Mouse (Mus musculus) heart, postnatal 0 days (tissue): ENCODE results near the gene Mipep.

Experiments
- CTCF ChIP-seq: IDR thresholded peaks from 2 replicates; pipeline ENCODE4 v1.5.1; 2016; ENCODE audit warnings: antibody characterized with exemption, control low read depth, low read depth
- EP300 ChIP-seq: IDR thresholded peaks from 2 replicates; pipeline ENCODE4 v1.6.1; 2016; ENCODE audit warnings: antibody characterized with exemption, low read depth

DNA sequence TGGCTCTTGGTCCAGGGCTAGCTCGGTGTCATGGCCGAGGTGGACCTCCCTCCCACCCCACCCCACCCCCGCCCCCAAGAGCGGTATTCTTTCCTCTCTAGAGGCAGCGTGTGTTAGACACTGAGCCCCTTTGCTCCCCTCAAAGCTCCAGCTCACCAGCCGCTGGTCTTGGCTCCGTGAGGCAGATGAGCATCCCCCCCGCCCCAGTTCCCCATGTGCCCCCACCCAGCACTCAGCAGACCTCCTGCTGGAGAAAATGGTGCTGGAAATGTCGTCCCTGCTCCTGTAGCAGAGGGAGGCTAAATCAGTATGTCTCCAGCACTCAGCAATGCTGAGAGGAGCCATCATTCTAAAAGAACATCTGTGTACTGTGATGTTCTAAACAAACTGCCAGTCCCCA lies 40.7 kb upstream of the Mipep start:
- TF ChIP-seq EP300 = no peak
- no peak for TF ChIP-seq CTCF
